Mouse (Mus musculus) midbrain, embryonic 16.5 days (tissue): ENCODE data around the gene Sema5a. TPM values are rescaled to one million over a fixed set of nuclear protein-coding genes. Genes with fewer than 3 reads are reported as not detected.

ENCODE experiments used
- ATAC-seq: fragments of 200-750 bp; cut with Nextera tagmentation; 2 replicates; pipeline ENCODE4 v1.8.0; 2017; ENCODE audit warnings: moderate TSS enrichment
- H3K27ac ChIP-seq: fragments of 300-500 bp; sonication (generic); 2 replicates; pipeline ENCODE4 v1.5.1; 2014; ENCODE audit warnings: mild to moderate bottlenecking, low read length, mixed read lengths
- H3K27me3 ChIP-seq: fragments of 300-500 bp; sonication (generic); 2 replicates; pipeline ENCODE4 v1.6.1; 2014; ENCODE audit warnings: low read depth, low read length, mixed read lengths; ENCODE audit not compliant: control insufficient read depth, insufficient read depth
- H3K36me3 ChIP-seq: fragments of 300-500 bp; sonication (generic); 2 replicates; pipeline ENCODE4 v1.6.1; 2014; ENCODE audit warnings: mild to moderate bottlenecking, low read length, moderate library complexity, mixed read lengths; ENCODE audit not compliant: control insufficient read depth, insufficient read depth
- H3K4me1 ChIP-seq: fragments of 300-500 bp; sonication (generic); 2 replicates; pipeline ENCODE4 v1.6.1; 2014; ENCODE audit warnings: mild to moderate bottlenecking, low read length, mixed read lengths; ENCODE audit not compliant: control insufficient read depth, insufficient read depth
- H3K4me2 ChIP-seq: fragments of 300-500 bp; sonication (generic); 2 replicates; pipeline ENCODE4 v1.6.1; 2014; ENCODE audit warnings: mild to moderate bottlenecking, low read length, mixed read lengths
- H3K4me3 ChIP-seq: fragments of 300-500 bp; sonication (generic); 2 replicates; pipeline ENCODE4 v1.5.1; 2014; ENCODE audit warnings: low read depth, mild to moderate bottlenecking, low read length, moderate library complexity, mixed read lengths
- H3K9ac ChIP-seq: fragments of 300-500 bp; sonication (generic); 2 replicates; pipeline ENCODE4 v1.6.1; 2014; ENCODE audit warnings: low read depth, low read length, mixed read lengths
- H3K9me3 ChIP-seq: fragments of 300-500 bp; sonication (generic); replicated peaks from 2 replicates; pipeline ENCODE4 v1.6.1; 2014; ENCODE audit warnings: mild to moderate bottlenecking, low read length, mixed read lengths; ENCODE audit not compliant: control insufficient read depth, poor library complexity, severe bottlenecking
- WGBS: fragments of 180-500 bp; shearing (Covaris S2); extraction: QIAGEN DNeasy Blood & Tissue Kit; methylation state at CpG from one replicate; pipeline ENCODE4 v1.1.7; 2014; 5-methylcytosine and 5-hydroxymethylcytosine counted together
- polyA plus RNA-seq: library from polyadenylated mRNA; unstranded; fragments of >200 nt; fragmentation: Nextera tagmentation; extraction: Ambion mirVana; gene quantifications from 2 replicates; pipeline ENCODE4 v1.2.1, GENCODE M21; 2015

Sema5a gene
- polyA plus RNA-seq, 1 experiment from 2014 or later = 7.1 TPM

DNA sequence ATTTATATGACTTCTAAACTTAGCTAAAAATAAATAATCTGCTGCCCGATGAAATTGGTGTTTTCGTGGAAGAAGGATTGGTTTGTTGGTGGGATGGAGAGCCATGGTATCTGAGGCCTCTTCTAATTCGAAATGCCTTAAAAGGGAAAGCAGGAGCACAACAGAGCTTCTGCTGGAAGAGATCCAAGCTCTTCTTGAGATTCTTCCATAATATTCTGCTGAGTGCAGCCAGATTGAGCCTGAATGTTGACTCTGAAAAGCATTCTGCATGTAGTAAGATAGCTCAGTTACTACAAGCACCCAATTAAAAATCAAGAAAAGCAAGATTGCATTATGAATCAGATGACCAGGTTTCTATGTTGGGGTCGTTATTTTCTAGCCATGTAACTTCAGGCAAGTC lies 36.8 kb downstream of the Sema5a start:
- no peak overlapping the region for H3K4me3 ChIP-seq
- 88% methylated on average over 4 of the region's 4 CpGs for WGBS
- H3K4me1 ChIP-seq = no peaks in the 10 kb centered on the region
- H3K27me3 ChIP-seq = no peaks in the 10 kb centered on the region
- no peaks in the 10 kb centered on the region for H3K36me3 ChIP-seq
- H3K4me2 ChIP-seq = no peak overlapping the region
- no peaks in the 10 kb centered on the region for H3K9me3 ChIP-seq
- H3K27ac ChIP-seq = no peak overlapping the region
- no peak overlapping the region for H3K9ac ChIP-seq
- ATAC-seq = no peak

- no peak for ATAC-seq
- H3K27me3 ChIP-seq = no peaks in the 10 kb centered on the region
- no peaks in the 10 kb centered on the region for H3K36me3 ChIP-seq
- H3K4me3 ChIP-seq = no peak overlapping the region
- 92% methylated on average over 2 of the region's 2 CpGs for whole genome bisulfite sequencing
- H3K9me3 ChIP-seq = no peaks in the 10 kb centered on the region
- no peaks in the 10 kb centered on the region for H3K4me1 ChIP-seq
- no peak overlapping the region for H3K4me2 ChIP-seq
- H3K9ac ChIP-seq = no peak overlapping the region
- no peak overlapping the region for H3K27ac ChIP-seq
Observed at GRCm38 (mm10) chr15:32284688-32285087, 40.1 kb downstream of the Sema5a start.

DNA sequence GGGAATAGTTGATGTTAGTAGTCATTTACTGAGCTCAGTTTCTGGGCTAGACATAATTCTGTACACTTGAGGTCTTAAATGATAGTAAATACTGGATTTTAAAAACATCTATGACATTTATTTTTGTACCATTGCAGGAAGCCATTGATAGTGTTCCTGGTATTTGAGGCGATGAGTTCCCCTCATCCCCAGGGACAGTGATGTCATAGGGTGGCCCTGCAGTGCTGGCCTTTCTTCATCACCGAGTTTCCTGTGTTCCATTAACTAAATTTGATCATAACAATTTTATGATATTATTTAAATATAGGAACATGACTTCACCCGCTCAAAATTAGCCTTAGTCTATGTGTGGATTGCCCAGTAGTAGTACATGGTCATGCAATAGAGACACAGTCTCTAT lies 41.7 kb downstream of the Sema5a start:
- Histone ChIP-seq H3K27ac (no peak overlapping the region), H3K4me2 (no peak overlapping the region), H3K4me1 (no peaks in the 10 kb centered on the region), H3K36me3 (no peaks in the 10 kb centered on the region), H3K4me3 (no peak overlapping the region), H3K27me3 (no peaks in the 10 kb centered on the region), H3K9ac (no peak overlapping the region), H3K9me3 (no peaks in the 10 kb centered on the region)
- no peak for ATAC-seq
- WGBS = 89% methylated on average over 3 of the region's 3 CpGs

DNA sequence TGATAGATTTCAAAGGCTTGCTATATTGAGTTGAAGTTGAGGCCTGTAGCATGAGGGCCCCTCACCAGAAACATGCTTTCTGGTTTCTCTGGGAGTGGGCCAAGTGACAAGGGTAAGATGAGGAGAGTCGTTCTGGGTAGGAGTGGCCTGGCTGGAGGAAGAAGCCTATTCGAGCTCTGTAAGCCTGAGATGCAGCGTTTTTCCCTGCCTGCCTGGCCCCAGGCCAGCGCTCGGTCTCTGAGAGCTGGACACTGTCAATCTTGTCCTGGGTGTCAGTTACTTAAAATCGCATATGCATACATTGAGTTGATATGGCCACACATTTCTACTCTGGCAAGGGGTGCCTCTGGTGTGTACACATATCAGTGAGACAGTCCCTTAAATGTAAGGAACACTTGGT lies 43.9 kb downstream of the Sema5a start:
- Histone ChIP-seq H3K36me3 (no peaks in the 10 kb centered on the region), H3K27me3 (no peaks in the 10 kb centered on the region), H3K4me1 (no peaks in the 10 kb centered on the region), H3K4me2 (no peak overlapping the region), H3K9me3 (no peaks in the 10 kb centered on the region), H3K9ac (no peak overlapping the region), H3K27ac (no peak overlapping the region), H3K4me3 (no peak overlapping the region)
- ATAC-seq = no peak
- WGBS = 65% methylated on average over 6 of the region's 6 CpGs

DNA sequence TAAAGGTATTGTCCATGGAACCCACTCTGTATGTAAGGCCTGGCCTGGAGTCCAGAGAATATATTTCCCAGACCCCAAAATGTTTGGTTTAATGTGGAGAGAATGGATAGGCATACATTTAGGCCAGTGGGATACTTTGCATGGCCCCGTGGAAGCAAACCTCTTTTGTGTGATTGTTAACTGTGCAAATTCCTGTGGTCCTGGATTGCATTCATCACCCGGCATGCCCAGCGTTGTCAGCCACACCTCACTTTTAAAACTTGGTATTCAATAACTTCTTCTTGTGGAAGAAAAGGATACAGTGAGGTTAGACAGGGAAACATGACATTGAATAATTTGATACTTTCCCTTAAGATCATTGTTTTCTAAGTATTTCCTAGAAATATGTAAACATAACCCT lies 46.4 kb downstream of the Sema5a start:
- Histone ChIP-seq H3K9ac (no peak overlapping the region), H3K4me1 (no peaks in the 10 kb centered on the region), H3K4me2 (no peak overlapping the region), H3K27me3 (no peaks in the 10 kb centered on the region), H3K27ac (no peak overlapping the region), H3K9me3 (no peaks in the 10 kb centered on the region), H3K4me3 (no peak overlapping the region), H3K36me3 (no peaks in the 10 kb centered on the region)
- 41% methylated on average over 3 of the region's 3 CpGs for WGBS
- no peak for ATAC-seq

DNA sequence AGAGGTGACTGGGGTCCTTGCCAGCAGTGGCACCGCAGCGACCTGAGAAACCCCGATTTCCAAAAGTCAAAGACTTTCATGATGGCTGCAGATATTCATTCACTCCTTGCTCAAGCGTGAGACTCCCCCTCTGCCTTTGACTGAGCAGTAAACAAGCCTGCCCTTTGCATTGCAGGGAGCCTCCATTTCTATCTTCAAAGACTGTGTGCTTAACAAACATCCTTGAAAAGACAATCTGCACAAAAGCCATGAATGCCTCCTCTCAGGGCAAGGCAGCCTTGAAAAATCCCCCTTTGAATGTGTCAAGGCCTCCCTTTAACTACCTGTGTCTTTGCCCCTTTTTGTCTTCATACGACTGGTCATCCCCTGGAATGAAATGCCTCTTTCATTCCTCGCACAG lies 51.9 kb downstream of the Sema5a start:
- 31% methylated on average over 6 of the region's 6 CpGs for WGBS
- Histone ChIP-seq H3K4me1 (no peaks in the 10 kb centered on the region), H3K9ac (no peak overlapping the region), H3K9me3 (no peaks in the 10 kb centered on the region), H3K27ac (no peak overlapping the region), H3K4me2 (no peak overlapping the region), H3K27me3 (no peaks in the 10 kb centered on the region), H3K4me3 (no peak overlapping the region), H3K36me3 (no peaks in the 10 kb centered on the region)
- no peak for ATAC-seq

DNA sequence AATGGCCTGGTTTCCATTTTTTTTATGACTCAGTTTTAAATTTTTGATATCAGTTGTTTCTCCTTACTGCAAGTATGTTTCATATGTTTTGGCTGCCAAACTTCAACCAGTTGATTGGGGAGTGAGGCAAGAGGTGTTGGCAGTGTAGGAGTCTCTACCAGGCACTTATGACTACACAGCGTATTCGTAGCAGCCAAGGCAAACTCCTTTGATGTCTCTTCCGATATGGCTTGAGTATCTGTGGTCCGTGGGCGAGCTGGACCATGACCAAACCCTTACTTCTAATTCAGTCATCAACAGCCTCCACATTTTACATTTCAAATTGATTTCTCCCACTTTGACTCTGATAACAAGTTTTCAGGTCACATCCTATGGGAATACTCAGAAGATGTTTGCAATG lies 52.7 kb downstream of the Sema5a start:
- no peak overlapping the region for H3K4me3 ChIP-seq
- H3K4me2 ChIP-seq = no peak overlapping the region
- no peaks in the 10 kb centered on the region for H3K27me3 ChIP-seq
- WGBS = 94% methylated on average over 5 of the region's 5 CpGs
- H3K36me3 ChIP-seq = no peaks in the 10 kb centered on the region
- H3K4me1 ChIP-seq = no peaks in the 10 kb centered on the region
- H3K9ac ChIP-seq = no peak overlapping the region
- H3K9me3 ChIP-seq = no peaks in the 10 kb centered on the region
- no peak overlapping the region for H3K27ac ChIP-seq
- ATAC-seq = no peak

DNA sequence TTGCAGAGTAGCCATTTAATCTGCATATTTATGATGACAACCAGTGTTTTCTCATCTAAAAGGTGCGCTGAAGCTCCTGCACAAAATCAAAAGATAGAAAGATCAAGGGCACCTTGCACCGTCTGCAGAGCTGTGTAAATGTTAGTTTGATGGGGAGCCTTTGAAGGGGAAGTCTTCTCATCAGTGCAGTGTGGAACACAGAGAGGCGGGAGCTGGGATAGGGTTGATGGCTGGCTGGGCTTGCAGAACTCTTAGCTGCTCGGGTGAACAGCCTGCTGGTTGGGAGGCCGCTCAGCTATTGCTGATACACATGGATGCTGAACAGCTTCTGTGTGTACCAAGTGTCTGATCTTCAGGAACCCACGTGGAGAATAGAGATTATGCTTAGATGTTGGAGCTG lies 53.9 kb downstream of the Sema5a start:
- Histone ChIP-seq H3K4me1 (no peaks in the 10 kb centered on the region), H3K4me2 (no peak overlapping the region), H3K9me3 (no peaks in the 10 kb centered on the region), H3K9ac (no peak overlapping the region), H3K27me3 (no peaks in the 10 kb centered on the region), H3K36me3 (no peaks in the 10 kb centered on the region), H3K4me3 (no peak overlapping the region), H3K27ac (no peak overlapping the region)
- 48% methylated on average over 6 of the region's 6 CpGs for WGBS
- peak; percentile 32; the same call in 1 of the 2 replicates for ATAC-seq

GRCm38 (mm10) chr15:32300991-32301390 lies 56.4 kb downstream of the Sema5a start:
- Histone ChIP-seq H3K36me3 (no peaks in the 10 kb centered on the region), H3K4me2 (no peak overlapping the region), H3K27ac (no peak overlapping the region), H3K4me1 (no peaks in the 10 kb centered on the region), H3K27me3 (no peaks in the 10 kb centered on the region), H3K9me3 (no peaks in the 10 kb centered on the region), H3K9ac (no peak overlapping the region), H3K4me3 (no peak overlapping the region)
- no peak for ATAC-seq
- 88% methylated on average over 4 of the region's 4 CpGs for WGBS
